Mouse (Mus musculus) Muller cell, postnatal 12 days (primary cell): ENCODE results near the gene Itgal.
"Not testable (repeated sequence)": the region's sequence is repeated elsewhere in the genome, so short reads cannot be mapped to it uniquely, and the experiment has no call there.

Experiments used
- DNase-seq: peaks from one replicate; pipeline ENCODE4 v3.0.0-alpha.2; 2015; ENCODE audit errors: inconsistent ontology term

The Itgal gene

DNA sequence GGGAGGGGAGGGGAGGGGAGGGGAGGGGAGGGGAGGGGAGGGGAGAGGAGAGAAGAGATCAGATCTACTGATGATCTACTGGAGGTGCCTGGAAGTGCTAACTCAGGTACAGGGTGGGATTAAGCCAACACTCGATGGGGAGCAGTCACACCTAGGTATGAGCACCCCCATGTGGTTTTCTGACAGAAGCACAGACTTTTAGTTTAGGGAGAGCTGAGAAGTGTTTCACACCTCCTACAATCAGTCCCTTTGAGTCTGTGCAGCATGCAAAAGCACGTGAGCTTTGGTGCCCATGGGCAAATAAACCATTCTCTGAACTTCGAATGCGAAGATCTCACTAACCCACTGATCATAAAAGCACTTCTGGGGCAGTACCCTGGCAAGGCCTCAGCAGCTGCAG, 46.3 kb downstream of the Itgal start:
- no peak for DNase-seq

DNA sequence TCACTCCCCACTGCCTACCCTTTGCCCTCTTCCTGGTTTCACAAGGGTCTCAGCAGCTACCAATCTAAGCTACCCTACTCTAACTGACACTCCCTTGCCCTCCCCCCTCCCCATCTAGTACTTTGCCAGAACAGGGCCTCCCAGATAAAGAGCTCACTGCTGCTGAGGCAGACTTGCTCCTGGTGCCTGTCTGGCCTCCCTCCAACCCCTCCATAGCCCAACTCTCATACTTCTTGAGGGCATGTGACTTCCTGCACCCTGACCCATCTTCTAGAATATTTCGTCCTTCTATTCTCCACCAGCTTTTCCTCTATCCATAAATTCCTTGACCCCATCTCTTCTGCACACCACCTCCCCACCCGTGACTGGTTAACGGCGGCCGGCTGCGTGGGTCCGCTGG, 46.8 kb downstream of the Itgal start:
- no peak for DNase-seq

DNA sequence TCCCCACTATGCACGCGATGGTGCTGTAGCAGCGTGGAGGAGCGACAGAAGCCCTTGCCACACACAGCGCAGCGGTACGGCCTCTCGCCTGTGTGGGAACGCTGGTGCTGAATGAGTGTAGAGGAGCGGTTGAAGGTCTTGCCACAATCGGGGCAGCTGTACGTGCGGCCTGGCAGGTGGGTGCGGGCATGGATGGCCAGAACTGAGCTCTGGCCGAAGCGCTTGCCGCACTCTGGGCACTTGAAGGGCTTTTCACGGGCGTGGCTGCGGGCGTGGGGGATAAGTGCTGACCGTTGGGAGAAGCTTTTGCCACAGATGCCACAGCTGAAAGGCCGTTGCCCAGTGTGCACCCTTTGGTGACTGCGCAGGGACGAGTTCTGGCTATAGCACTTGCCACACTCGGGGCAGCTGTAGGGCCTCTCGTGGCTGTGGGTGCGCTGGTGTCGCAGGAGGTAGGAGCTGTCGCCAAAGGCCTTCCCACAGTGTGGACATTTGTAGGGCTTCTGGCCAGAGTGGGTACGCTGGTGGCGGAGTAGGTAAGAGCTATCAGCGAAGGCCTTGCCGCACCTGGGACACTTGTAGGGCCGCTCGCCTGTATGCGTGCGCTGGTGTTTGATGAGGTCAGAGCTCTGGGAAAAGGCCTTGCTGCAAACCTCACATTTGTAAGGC, 47.4 kb downstream of the Itgal start:
- DNase-seq, result no peak

DNA sequence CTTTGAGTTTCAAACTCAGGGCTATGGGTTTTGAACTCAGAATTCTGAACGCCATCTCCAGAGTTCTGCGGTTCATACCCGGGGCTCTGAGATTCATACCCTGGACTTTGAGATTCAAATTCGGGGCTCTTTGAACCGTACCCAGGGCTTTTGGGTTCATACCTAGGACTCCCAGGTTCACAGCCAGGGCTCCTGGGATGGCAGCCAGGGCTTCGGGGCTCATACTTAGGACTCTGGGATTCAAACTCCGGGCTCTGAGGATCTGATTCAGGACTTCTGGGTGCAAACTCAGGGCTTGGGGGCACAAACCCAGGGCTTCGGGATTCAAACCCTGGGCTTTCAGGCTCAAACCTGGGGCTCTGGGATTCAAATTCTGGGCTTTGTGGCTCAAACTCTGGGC, 48.3 kb downstream of the Itgal start:
- no peak for DNase-seq

DNA sequence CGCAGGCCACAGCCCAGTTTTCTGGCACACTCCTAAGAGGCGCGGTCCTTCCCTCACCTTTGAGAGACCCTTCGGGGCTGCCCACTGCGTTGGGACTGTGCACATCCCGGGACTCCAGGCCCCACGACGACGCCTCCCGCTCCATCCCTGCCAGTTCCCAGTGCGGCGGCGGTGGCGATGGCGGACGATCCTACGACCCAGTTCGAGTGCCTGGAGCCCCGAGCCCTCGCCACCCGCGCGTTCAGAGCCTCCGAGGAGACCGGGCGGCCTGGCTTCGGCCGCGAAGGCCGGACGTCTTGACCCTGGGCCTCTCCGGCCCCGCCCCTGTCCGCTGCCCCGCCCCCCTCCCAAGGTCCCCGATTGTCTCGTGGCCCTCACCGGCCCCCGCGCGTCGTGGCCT, 49.0 kb downstream of the Itgal start:
- DNase-seq, result no peak

DNA sequence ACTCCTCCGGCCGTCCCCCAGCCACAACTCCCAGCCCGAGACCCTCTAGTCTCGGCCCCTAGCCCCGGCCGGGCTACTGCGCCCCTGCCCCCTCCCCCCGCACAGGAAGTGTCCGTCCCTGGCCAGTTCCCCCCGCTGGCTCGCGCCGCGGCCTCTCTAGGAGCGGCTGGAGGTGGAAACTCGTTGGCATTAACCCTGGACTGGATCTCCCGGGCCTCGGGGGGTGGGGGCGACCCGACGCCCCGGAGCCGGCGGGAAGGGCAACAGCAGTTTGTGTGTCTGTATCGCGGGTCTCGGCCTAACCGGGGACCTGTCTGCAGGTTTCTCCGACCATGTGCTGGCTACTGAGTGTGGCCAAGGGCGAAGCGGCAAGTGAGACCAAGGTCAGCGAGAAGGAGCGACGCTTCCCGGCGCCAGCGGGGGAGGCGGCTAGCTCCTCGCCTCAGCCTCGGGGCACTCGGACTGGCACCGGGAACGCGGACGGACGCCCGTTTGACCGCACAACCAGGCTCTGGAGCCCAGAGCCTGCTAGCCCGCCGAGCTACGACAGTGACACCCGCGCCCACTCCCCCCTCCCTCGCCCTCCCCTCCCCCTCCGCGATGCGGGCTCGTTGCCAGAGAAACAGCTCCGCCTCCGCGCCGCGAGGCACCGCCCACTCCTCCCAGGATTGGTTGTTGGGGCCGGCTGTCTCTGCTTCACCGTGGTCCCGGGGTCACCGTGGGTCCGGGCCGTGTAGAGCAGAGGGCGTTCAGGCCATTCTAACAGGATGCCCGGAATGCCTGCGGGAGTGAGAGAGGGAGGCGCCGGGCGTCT, 49.7 kb downstream of the Itgal start, which contains the start of gene Zfp768:
Gene Zfp768, minus strand, starts transcription at position 78 of the 814 bp plus-strand sequence.
- peak; percentile 98 for DNase-seq

DNA sequence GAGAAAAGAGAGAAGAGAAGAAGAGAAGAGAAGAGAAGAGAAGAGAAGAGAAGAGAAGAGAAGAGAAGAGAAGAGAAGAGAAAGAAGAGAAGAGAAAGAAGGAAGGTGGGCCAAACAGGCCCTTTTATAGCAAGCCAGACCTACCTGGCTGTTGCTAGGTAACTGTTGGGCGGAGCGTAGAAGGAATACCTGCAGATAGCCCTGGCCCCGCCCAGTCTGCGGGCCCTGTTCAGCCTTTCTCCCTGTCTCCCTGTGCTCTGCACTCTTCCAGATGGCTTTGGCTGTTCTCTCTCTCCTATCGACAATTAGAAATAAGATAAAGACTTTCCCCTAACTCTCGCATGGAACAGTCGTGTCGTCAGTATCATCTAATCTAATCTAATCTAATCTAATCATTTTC, 50.6 kb downstream of the Itgal start:
- DNase-seq, result no peak

DNA sequence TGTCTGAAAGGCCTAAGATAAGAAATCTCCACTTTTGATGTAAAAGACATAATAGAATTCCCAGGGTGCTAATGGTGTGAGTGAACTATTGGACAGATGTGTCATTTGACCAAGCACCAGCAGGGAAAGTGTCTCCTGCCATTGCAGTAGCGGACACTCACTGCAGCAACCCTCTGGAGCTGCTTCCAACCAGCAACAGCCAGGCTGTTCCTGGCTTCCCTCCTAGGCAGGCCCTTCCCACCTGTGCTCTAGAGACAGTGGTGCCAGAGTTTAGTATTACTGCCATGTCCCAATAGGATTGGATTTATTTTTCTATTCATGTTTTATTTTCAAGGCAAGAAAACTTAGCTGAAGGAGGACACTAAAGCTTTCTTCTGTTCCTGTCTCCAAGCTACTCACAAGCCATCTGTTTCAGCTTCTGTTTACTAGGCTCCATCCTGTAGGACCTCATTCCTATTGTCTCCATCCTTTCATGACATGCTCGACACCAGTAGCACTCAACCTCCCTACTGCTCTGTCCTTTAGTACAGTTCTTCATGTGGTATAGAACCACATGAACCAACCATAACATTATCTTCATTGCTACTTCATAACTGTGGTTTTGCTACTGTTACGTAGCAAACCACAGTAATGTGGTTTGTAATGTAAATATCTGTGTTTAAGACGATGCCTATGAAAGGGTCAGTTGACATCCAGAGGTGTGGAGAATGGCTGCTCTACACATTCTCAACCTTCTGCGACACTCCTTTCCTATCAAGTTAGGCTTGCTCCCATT, 55.4 kb downstream of the Itgal start:
- no peak for DNase-seq

DNA sequence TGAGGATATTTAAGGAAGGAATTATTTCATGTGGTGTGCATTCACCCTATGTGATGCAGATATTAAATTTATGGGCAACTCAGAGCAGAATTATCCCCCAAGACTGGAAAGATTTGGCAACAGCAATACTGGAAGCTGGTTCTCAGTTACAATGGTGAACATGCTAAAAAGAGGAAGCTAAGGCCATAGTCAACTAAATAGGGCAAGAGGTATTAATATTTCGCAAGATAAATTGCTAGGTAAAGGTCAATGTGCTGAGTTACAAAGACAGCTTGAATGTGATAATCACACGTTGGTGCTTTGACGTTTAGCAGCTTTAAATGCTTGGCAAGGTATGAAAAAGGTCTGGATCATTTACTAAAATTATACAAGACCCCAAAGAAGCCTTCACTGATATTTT, 59.7 kb downstream of the Itgal start:
- no peak for DNase-seq

DNA sequence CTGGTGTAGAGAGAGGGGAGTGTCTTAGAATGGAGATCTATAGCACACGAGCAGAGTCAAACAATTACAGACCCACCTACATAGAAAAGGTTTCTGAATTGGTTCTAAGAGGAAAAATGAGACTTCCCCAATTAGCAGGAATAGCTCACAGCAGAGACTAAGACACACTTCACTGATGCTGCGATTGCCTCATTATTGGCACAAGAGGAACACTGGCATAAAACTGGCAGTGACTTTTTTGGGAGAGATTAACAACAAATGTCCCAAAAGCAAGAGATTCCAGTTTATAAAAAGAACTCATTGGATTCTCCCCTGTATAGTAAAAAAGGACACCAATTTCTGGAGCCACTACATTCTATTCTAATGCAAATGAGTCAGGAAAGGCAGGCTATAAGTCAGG, 61.8 kb downstream of the Itgal start:
- DNase-seq, result no peak

DNA sequence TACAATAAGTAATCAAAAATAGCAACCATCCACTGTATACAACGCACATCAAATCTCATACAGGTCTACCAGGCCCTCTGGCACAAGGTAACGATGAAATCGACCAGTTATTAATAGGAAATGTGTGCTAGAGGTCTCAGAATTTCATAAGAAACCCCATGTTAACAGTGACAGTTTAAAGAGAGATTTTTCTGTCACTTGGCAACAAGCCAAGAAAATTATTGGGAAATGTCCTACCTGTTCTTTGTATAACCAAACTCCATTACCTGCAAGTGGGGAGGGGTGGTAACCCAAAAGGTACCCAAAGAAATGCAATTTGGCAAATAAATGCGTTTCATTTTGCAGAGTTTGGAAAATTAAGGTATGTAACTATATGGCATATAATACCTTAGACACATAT, 62.4 kb downstream of the Itgal start:
- DNase-seq, result no peak

DNA sequence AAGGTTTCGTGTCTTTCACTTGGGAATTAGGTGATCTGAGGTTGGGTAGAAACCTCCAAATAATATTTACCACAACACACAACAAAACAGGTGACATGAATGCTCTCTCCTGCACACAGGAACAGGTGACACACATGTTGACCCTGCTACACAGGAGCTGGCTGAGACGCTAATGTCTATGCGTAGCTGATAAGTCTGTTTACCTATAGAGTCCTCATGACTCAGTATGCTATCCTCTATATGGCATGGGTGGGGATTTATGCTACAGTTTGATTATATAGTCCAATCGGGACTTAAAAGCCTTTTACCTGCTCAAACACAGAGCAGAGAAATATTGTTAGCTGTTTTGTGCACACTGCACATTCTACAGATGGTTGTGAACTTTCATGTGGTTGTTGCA, 64.2 kb downstream of the Itgal start:
- no peak for DNase-seq

DNA sequence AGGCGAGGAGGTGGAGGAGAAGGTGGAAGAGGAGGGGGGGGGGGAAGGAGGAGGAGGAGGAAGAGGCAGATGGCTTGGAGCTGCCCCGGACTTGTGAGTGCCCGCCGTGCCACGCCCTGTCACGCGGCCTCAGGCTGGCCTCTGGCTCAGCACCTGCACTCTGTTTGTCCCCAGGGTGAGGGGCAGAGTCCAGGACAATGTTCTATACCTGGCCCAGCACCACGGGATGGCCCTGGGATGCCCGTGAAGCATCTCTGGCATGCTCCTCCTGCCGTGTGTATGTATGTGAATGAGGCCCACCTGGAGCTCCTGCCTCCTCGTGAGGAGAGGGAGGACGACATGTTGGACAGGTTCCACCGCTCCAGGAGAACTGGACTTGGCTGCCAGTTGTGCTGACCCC, 65.4 kb downstream of the Itgal start:
- no peak for DNase-seq

DNA sequence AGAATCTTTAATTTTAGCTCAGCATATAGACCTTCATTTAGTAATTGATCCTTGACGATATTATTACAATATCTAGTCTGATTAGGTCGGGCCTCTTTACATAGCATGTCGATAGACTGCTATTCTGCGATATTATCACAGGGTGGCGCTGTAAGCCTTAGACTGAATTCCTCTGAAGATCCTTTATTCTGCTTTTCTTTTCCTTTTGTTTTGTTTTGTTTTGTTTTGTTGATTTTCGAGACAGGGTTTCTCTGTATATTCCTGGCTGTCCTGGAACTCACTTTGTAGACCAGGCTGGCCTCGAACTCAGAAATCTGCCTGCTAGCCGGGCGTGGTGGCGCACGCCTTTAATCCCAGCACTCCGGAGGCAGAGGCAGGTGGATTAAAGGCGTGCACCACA, 66.4 kb downstream of the Itgal start:
- peak; percentile 37 for DNase-seq

DNA sequence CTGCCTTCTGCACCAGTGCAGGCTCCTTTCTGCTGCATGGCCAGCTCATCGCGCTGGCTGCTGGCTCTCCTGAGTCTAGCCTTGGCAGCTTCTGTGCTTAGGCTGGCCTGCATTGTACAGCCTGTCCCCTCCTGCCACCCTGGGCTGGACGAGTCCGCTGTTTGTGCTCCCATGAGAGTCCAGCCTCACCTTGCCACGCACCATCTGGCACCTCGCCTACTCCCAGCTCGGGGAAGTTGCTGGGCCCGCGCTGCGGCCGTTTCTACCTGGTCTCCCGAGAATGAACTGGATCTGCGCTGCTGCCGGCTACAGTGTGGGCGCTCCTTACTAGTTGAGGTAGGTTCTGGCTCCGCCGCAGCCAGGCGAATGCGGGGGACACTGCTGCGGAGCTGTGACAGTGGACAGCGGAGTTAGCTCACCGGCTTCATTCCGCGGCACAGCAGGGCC, 67.4 kb downstream of the Itgal start:
- DNase-seq, result peak; percentile 50

DNA sequence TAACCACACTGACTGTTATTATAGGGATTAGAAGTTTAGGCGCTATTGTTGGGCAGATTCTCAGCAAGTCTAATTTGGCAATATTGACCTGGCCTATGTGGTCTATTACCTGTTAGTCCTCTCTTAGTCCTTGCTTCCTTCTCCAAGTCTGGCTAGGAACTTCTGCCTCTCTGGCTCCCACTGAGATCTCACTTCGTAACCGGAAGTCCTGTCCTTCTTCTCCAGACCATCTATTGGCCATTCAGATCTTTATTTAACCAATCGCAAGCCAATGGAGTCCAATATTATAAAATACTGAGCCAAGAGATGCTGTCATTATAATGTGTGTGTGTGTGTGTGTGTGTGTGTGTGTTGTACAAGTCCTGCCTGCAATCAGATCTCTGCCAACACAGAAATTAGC, 68.1 kb downstream of the Itgal start:
- DNase-seq, result peak; percentile 19

DNA sequence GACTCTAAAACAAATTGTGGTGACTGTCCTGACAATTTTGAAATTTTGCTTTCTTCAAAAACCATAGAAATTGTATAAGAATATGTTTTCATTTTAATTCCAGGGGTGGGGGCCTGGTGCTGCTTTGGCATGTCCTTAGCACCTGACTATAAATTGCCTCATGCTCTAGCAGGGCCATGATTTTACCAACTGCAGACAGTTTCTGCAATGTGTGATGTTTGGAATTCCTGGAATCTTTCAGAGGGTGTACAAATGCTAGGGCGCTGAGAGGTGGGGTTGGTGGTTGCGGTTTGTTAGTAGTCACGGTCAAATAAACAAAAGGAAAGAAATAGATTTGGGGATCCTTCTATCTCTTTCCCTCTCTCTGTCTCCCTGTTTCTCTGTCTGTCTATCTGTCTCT, 70.2 kb downstream of the Itgal start:
- peak; percentile 37 for DNase-seq

DNA sequence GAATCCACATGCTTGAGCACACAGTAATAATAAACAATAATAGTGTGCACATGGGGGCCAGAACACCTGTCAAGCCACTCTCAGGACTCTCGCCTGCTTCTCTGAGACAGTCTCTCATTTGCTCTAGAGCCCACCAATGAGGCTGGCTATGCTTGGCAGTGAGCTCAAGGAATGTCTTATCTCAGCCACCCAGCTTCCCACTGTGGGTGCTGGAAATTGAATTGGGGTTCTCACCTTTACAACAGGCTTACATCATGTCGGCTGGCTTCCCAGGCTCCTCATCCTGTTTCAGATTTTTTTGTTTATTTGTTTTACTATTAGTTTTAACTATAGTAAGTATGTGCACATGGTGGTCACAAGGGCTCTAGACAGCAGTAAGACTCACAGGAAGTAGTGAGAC, 75.2 kb downstream of the Itgal start:
- DNase-seq, result no peak

DNA sequence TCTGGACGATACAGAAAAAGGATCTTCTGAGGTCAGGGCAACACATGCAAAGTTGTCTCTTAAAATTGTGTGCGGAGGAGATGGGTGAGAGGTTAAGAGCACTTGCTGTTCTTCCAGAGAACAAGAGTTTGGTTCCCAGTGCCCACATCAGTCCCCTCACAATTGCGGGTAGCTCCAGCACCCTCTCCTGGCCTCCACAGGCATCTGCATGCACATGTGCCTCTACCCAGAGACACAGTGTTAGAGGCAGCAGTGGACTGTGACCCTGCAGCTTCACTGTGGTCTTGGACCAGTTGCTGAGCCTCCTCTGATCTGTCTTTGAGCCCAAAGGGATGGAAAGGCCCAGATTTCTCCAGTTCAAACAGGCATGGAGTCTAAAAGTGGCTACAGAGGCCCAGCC, 75.8 kb downstream of the Itgal start:
- DNase-seq, result not testable (repeated sequence)

DNA sequence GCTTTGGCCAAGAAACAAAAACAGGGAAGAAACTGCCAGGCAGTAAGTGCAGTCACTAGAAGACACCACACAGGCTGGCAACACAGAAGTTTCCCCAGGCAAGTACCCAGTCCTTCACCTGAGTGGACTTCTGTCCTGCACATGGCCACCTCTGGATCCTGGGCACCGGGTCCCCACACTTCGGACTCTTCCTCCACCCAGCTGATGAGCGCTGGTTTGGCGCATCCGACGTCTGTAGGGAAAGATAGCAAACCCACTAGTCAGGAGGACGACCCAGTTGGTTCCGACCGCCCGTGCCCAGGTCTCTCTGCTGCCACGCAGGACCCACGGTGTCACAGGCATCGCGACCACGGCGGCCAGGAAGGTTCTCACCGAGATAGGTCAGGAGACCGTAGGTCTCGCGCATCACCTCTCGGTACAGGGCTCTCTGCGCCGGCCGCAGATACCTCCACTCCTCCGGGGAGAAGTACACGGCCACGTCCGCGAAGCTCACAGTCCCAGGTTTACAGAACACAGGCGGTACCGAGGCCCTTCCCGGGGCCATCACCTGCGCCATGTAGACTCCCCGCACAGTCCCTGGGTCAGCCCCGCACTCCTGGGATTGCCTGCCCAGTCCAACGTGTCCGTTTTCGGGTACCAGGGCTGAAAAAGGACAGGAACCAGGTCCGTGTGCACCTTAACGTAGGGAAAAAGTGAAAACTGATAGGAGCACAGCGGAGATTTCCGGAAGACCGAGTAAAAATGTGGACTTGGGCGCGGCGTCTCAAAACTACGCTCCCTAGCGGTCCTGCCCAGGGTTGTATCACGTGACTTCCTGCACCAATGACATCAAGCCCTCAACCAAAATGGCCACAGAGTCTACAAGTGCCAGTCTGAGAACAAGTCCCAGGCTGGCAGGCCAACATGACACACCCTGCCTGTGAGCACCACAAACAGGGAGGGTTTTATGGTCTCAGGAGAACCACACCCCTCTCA, 79.5 kb downstream of the Itgal start, which contains the start of gene Zfp747:
Gene Zfp747, minus strand, starts transcription at position 780 of the 975 bp plus-strand sequence.
- DNase-seq, result peak; percentile 86

DNA sequence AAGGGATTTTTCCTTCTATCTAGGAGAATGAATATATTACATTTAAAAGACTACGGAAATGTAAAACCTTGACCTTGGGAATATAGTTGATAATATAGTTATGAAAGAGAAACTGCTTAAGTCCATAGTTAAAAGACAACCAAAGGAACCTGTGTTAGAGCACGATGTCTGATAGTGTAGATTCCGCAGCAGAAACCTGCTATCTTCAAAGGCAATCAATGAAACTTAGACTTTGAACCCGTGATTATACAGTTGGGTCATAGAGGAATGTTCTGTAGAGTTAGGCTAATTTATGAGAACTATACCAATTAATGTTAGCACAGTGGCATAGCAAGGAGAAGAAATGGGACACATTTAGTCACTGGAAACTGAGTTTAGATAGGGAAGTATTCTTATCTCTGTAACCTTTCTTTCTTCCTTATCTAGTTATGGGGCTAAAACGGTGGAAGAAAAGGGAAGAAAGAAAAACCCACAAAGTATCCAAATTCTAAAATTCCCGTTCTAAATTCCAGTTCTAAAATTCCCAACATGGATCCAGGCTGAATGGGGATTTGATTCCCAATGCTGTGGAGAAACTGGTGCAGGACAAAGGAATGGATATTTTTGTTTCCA, 82.4 kb downstream of the Itgal start:
- DNase-seq, result no peak
